Mouse (Mus musculus): ENCODE results near the gene Utp11. TPM values are rescaled to one million over a fixed set of nuclear protein-coding genes. Genes with fewer than 3 reads are reported as not detected.

Utp11 gene
- total RNA-seq, 2 experiments from 2014 or later, result 11.0 to 14.0 TPM

DNA sequence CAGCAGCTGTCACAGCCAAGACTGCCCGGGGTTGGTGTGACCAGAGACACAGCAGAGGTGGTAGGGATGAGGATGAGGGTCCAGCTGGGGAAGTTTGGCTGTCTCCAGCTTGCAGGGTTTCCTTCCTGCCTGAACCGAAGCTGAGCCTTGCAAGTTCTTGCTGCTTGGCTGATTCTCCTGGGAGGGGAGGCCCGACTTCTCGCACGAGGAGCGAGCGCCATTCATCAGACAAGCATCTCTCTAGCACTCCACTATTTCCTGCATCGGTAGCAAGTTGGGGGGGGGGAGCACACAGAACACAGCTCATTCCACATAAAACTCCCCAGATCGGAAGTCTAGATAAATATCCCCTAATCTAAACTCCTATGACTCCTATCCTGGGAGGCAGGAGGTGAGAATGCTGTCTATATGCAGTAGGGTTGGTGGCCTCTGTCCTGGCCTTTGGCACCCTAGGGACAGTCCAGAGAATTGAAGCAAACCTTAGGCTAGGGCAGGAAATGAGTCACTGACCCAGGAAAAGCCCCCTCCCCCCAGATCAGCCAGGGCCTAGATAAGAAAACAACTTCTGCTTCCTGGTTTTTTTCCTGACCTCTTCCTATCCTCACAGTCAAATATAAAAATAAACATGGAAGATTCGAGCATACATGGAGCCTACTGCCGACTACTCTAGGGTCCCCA lies 11.5 kb upstream of the Utp11 start:
- peak; percentile 46 to 75 for DNase-seq

DNA sequence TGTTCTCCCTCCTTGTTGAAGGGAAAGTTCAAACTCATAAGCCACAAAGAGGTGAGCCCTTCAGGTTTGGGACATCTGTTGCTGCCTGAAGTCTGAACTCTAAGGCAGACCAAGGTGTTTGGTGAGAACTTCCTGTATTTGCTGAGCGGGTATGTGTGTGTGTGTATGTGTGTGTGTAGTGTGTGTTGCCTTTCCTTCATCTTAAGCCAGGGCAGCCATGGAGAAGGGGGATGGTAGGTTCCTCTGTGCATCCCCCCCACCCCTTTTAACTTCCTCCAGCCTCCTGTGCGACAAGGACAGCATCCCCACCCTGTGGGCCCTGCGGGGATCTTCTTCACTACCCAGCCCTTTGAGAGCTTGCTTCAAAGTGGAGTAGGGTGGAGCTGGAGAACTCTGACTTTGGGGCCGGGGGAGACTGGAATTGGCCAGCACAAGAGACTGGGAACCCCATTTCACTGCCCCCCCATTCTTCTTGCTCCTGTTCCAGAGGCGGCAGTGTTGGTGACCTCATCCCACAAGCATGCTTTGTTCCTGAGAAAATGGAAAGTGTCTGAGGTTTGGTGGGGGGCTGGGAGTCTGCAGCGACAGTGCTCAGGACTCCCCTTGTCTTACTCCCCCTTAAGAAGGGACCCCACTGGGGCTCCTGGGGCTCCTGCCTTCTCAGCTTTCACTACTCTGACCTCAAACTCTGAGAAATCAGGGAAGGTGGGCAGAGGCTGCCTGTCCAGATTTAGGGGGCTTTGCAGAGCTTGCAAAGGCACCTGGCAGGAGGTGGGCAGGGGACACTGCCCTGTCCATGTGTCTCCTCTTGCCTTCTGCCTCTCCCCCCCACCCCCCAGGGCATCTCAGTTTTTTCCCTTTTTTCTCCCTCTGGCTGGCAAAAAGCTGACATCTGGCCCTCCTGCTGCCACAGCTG lies 10.7 kb upstream of the Utp11 start:
- peak in 1 of 2 experiments; percentile 27 for DNase-seq

DNA sequence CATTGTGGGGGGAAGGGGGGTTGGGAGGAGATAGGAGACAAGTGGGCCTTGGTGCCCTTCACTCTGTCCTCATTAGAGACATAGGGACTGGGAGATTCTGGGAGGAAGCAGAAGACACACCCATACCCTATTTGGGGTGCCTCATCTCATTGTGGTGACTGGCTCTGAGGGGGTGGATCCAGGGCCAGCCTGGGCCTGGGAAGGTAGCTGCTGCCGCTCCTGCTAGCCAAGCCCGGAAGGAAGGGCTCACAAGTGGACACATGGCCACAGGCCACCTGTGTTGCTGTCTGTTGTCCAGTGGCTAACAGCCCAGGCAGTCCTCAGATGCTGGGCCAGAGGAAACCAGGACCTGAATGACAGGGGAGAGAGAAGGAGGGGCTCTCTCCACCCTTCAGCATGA lies 10.0 kb upstream of the Utp11 start:
- DNase-seq, result peak; percentile 44 to 66

- DNase-seq, result peak; percentile 47 to 48
Measured at GRCm38 (mm10) chr4:124701916-124702315, 8.5 kb upstream of the Utp11 start.

DNA sequence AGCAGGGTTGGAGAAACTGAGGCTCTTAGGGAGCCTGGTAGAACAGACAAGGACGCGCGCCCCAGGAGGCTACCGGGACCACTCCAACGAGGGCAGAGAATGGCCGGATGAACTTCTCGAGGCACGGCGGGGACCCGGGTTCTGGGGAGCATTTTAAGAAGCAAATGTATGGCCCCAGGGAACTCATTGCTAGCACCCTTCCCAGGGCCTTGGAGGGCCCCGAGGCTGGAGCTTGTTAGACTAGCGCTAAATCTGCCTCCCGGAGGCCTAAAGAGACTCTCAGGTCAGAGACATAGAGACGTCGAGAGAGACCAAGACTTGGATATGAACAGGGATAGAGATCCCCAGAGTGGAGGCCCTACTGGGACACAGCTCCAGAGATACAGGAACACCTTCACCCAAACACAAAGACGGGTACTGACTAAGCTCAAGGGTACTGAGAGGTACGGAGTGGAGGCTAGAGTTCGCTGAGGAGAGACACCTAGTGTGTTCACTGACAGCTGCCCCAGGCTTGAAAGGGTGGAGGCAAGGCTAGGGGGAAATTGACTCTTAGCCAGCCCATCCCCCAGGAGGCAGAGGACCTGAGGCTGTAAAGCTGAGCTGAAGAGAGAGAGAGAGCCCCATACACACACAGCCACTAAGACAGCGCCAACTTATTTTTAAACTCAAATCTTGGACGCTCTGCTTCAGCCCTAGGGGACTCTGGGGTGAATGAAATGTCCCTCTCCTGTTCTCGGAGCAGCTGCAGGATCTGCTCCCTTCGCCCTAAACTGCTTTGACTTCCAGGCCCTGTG lies 7.8 kb upstream of the Utp11 start:
- DNase-seq, result peak; percentile 70 to 72

- peak; percentile 64 to 68 for DNase-seq
Measured at GRCm38 (mm10) chr4:124700248-124700971, 7.0 kb upstream of the Utp11 start, which contains the start of gene Fhl3. Fhl3 (plus strand) TSS chr4:124700701.

DNA sequence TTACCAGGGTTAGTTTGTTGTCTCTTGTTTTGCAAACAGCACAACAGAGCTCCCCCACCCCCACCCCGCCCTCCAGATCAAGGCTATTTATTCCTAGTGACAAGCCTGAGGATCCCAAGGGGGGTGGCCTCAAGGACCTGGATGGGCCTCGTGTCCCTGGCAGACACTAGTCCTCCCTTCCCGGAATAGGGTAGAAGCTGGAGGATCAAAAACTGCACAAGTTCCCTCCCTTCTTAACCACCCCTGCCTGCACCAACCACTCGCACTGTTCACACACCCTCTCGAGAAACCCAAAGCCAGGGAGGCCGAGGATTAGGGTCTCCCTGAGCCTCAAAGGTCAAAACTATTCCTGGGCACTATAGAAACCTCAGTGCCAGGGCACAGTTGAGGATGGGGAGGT lies 6.4 kb upstream of the Utp11 start:
- DNase-seq, result peak in 1 of 2 experiments; percentile 22

GRCm38 (mm10) chr4:124695786-124696516 lies 2.6 kb upstream of the Utp11 start:
- no peak for DNase-seq

- no peak for DNase-seq
Measured at GRCm38 (mm10) chr4:124694572-124694971, 1.2 kb upstream of the Utp11 start.

- no peak for DNase-seq
Measured at GRCm38 (mm10) chr4:124692416-124692861, 961 bp downstream of the Utp11 start.

DNA sequence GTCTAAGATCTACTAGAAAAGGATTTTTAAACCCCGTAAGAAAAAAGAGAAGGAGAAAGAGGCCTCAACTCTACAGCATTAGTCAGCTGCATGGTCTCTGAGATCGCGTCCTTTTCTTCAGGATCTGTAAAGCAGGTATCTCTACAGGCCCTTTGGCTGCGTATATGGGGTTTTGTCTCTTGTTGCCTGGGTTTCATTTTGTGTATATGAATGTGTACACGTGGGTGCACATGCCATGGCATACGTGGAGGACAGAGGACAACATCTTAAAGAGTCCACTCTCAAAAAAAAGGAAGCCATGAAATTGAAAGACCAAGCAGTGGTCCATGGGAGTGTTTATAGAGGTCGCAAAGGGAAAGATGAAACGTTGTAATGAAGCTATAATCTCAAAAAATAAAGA lies 1.9 kb downstream of the Utp11 start:
- DNase-seq, result no peak

GRCm38 (mm10) chr4:124685897-124686402 lies 7.5 kb downstream of the Utp11 start:
- peak; percentile 43 to 61 for DNase-seq

DNA sequence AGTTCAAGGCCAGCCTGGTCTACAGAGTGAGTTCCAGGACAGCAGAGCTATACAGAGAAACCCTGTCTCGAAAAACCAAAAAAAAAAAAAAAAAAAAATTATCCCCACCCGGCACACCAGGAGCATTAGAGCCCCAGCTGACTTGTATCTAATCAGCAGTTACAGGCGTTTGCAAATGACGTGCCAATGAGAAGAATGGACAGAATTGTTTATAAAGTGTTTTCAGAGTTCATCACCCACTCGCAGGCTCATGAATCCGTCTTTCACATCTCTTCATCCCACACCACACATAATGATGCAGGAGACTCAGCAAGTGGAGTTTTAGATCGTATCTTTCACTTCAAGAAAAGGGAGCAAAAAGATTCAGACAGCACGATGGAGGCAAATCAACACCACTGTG lies 7.9 kb downstream of the Utp11 start:
- DNase-seq, result no peak

DNA sequence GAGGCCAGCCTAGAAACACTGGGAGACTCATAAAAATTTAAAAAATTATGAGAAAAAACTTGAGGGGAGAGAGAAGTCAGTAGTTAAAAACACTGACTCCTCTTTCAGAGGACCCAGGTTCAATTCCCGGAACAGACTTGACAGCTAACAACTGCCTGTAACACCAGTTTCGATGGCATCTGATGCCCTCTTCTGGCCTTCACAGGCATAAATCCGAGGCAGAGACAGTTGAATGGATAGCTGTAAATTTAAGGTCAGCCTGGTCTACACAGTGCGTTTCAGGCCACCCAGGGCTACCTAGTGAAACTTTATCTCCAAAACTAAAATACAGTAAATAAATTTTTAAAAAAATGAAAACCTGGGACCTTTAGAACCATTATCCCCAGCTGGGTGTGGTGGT lies 8.4 kb downstream of the Utp11 start:
- DNase-seq, result no peak

GRCm38 (mm10) chr4:124683474-124683873 lies 9.9 kb downstream of the Utp11 start:
- no peak for DNase-seq

DNA sequence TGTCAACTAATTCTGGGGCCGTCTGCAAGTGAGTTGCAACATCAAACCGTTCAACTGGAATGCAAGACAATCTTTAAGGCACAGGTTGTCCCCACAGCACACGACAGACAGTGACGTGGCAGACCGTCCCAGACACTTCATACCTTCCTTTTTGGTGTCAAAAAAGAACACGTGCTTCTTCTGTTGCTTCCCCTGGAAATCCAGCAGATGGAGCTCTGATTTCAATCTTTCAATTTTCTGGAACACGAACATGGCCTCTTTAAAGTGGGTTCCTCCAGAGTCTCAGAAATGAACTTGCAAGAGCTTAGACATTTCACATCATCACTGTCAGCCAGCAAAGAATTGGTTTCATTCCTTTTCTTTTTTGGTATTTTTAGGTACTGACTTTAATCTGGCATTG lies 11.1 kb downstream of the Utp11 start:
- DNase-seq, result peak in 1 of 2 experiments; percentile 28

DNA sequence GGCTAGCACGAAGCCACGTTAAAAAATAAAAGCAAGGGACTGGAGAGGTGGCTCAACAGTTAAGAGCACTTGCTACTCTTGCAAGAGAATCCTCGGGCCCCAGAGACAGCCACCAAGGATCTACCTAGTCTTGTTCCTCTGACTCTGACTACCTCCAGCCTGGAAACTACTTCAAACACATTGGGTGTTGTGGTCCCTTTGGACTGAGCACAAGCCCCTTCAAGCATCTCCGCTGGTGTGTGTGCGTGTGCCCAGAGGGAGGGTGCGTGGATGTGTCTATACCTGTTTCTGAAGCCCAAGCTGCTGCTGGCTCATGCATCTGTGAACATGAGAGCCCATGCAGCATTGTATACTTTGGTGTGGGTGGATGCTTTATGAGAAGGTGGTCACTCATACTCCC lies 17.4 kb downstream of the Utp11 start:
- DNase-seq, result no peak

DNA sequence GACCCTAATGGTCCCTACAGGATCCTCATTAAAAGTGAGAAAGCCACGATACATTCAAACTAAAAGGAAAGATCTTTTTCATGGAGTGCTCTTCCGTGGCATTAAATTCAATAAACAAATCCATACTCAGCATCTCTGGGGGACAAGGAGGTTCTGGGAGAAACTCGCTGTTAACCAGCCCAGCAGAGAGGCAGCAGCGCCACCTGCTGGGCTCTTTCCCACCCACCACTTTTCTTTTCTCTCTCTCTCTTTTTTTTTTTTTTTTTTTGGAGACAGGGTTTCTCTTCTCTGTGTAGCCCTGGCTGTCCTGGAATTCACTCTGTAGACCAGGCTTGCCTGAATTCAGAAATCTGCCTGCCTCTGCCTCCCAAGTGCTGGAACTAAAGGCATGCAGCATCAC lies 18.4 kb downstream of the Utp11 start:
- DNase-seq, result peak; percentile 30 to 60

DNA sequence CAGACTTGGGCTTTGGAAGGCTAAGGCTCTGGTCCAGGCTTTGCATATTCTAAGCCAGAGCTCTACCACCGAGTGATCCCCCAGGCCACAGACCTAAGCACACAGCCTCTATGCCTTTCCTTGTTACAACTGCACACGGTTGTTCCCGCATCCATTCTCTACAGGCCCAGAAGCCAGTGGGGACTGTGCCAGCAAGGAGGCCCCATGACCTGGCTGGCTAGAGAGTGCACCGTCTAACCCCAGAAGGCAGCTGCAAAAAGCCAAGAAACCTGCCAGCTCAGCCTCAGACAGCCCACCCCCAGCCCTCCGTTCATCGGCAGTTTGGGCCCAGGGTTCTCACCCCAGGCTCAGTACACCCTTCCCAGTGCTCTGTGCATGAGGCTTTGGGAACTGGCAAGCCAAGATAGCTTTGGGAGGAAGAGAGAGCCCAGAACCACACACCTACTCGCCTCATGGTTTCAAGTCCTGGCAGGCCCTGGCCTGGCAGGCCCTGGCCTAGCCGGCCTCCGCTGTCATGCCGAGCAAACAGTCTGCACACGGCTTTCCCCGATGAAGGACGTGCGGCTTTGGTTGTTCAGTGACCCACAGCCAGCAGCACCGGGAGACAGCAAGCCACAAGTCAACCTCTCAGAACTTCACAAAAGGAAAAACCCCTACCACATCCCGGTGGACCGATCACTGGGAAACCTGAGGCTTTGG lies 18.9 kb downstream of the Utp11 start:
- DNase-seq, result no peak

Measured in heart, adult 18-20 months (tissue).